In the genomic region with DNA sequence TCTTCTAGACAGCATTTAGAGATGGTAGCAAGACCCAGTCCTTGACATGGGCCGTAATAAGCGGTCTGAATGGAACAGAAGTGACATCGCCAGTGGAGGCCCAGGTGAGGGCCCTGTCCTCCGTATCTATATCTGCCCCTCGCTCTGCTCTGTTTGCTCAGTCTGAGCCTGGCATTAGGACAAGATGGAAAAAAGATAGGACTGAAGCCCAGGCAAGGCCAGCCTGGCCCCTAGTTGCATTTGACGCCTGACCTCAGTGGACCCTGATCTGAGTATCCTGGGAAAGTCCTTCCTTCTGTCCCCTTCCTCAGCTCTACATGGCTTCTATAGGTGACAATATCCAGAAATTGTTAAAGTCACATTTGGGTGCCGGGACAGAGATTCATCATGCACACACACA, we compare ENCODE assay signal across 17 mouse cellular contexts.
DNase-seq lines count a peak whose midpoint lies in the region; ATAC-seq and TF ChIP-seq lines count a peak whose summit lies in the region.
"Had no signal": no experiment of that assay in that cellular context is flagged by ENCODE, and none has a peak within 500 bp of the region (broad histone marks: within the 10 kb centered on the region; RNA-seq: fewer than 3 reads in every experiment).

No protein-coding gene starts in this region.

- peaks cover 30% of the 10 kb centered on the region for H3K4me1 ChIP-seq in intestine, postnatal 0 days (replicated peaks; ENCODE audit: control insufficient read depth, insufficient read depth, low read length)
- H3K4me1 ChIP-seq in intestine, embryonic 15.5 days (replicated peaks): peaks cover 87% of the 10 kb centered on the region
- peaks cover 53% of the 10 kb centered on the region for H3K4me1 ChIP-seq in forebrain, embryonic 11.5 days (replicated peaks; ENCODE audit: control insufficient read depth, insufficient read depth, low read length)
- H3K4me1 ChIP-seq in forebrain, embryonic 15.5 days: peaks cover 91% of the 10 kb centered on the region
- peaks cover 43% of the 10 kb centered on the region for H3K4me1 ChIP-seq in hindbrain, postnatal 0 days (ENCODE audit: insufficient read depth, low read length)
- peaks cover 80% of the 10 kb centered on the region for H3K4me1 ChIP-seq in thymus, adult 2 months (replicated peaks; ENCODE audit: control insufficient read depth, insufficient read depth, low read length)
- peaks cover 18% of the 10 kb centered on the region for H3K4me1 ChIP-seq in stomach, postnatal 0 days (replicated peaks; ENCODE audit: control insufficient read depth, insufficient read depth)

- ATAC-seq in intestine, postnatal 0 days: no peak
- no peak for ATAC-seq in intestine, embryonic 15.5 days
- ATAC-seq in forebrain, embryonic 11.5 days (replicated peaks; ENCODE audit: low FRiP score): no peak
- ATAC-seq in forebrain, embryonic 15.5 days (replicated peaks): no peak
- no peak for ATAC-seq in hindbrain, postnatal 0 days
- ATAC-seq in stomach, postnatal 0 days (ENCODE audit: low FRiP score, low TSS enrichment): no peak

- WGBS in intestine, postnatal 0 days: 67% methylated on average over 7 of the region's 7 CpGs
- WGBS in intestine, embryonic 15.5 days: 80% methylated on average over 7 of the region's 7 CpGs
- 95% methylated on average over 7 of the region's 7 CpGs for WGBS in forebrain, embryonic 11.5 days
- WGBS in forebrain, embryonic 15.5 days: 91% methylated on average over 7 of the region's 7 CpGs
- 94% methylated on average over 7 of the region's 7 CpGs for whole genome bisulfite sequencing in hindbrain, postnatal 0 days
- WGBS in thymus, adult 2 months: 96% methylated on average over 7 of the region's 7 CpGs
- WGBS in stomach, postnatal 0 days: 81% methylated on average over 7 of the region's 7 CpGs

- no peaks in the 10 kb centered on the region for H3K9me3 ChIP-seq in intestine, postnatal 0 days (ENCODE audit: control insufficient read depth)
- H3K9me3 ChIP-seq in intestine, embryonic 15.5 days: no peaks in the 10 kb centered on the region
- no peaks in the 10 kb centered on the region for H3K9me3 ChIP-seq in forebrain, embryonic 11.5 days (ENCODE audit: control insufficient read depth, low read length)
- no peaks in the 10 kb centered on the region for H3K9me3 ChIP-seq in forebrain, embryonic 15.5 days
- no peaks in the 10 kb centered on the region for H3K9me3 ChIP-seq in hindbrain, postnatal 0 days (ENCODE audit: low read length)
- H3K9me3 ChIP-seq in stomach, postnatal 0 days (ENCODE audit: control insufficient read depth, low read length): no peaks in the 10 kb centered on the region
- H3K9me3 ChIP-seq: embryonic facial prominence, embryonic 15.5 days had no signal

- H3K9ac ChIP-seq in intestine, postnatal 0 days (ENCODE audit: low read depth, low read length): no peak overlapping the region
- H3K9ac ChIP-seq in intestine, embryonic 15.5 days: no peak overlapping the region
- peak overlapping the region; percentile 29; the same call in 1 of the 2 replicates for H3K9ac ChIP-seq in forebrain, embryonic 11.5 days (ENCODE audit: low read length)
- no peak overlapping the region for H3K9ac ChIP-seq in forebrain, embryonic 15.5 days (replicated peaks)
- no peak overlapping the region for H3K9ac ChIP-seq in hindbrain, postnatal 0 days (replicated peaks; ENCODE audit: low read length)
- H3K9ac ChIP-seq in stomach, postnatal 0 days (ENCODE audit: low read length): no peak overlapping the region
- H3K9ac ChIP-seq: embryonic facial prominence, embryonic 15.5 days had no signal

- no peaks in the 10 kb centered on the region for H3K27me3 ChIP-seq in intestine, postnatal 0 days (replicated peaks; ENCODE audit: control insufficient read depth, insufficient read depth, low read length)
- no peaks in the 10 kb centered on the region for H3K27me3 ChIP-seq in intestine, embryonic 15.5 days (replicated peaks)
- H3K27me3 ChIP-seq in forebrain, embryonic 11.5 days (ENCODE audit: control insufficient read depth, insufficient read depth, low read length): no peaks in the 10 kb centered on the region
- H3K27me3 ChIP-seq in forebrain, embryonic 15.5 days: no peaks in the 10 kb centered on the region
- no peaks in the 10 kb centered on the region for H3K27me3 ChIP-seq in hindbrain, postnatal 0 days (ENCODE audit: insufficient read depth, low read length)
- H3K27me3 ChIP-seq in thymus, adult 2 months (ENCODE audit: control insufficient read depth, insufficient read depth, low read length): no peaks in the 10 kb centered on the region
- no peaks in the 10 kb centered on the region for H3K27me3 ChIP-seq in stomach, postnatal 0 days (ENCODE audit: control insufficient read depth, insufficient read depth, low read length)
- H3K27me3 ChIP-seq: embryonic facial prominence, embryonic 15.5 days had no signal

- no peak for TF ChIP-seq CTCF in intestine, postnatal 0 days (IDR thresholded peaks at IDR 0.05; ENCODE audit: low read depth)
- TF ChIP-seq CTCF in hindbrain, postnatal 0 days (IDR thresholded peaks at IDR 0.05; ENCODE audit: low read depth): no peak
- no peak for TF ChIP-seq CTCF in thymus, adult 2 months (IDR thresholded peaks at IDR 0.05; ENCODE audit: borderline replicate concordance, control insufficient read depth, extremely low read depth, insufficient read depth, low read length, poor library complexity)
- no peak for TF ChIP-seq CTCF in stomach, postnatal 0 days (IDR thresholded peaks at IDR 0.05; ENCODE audit: low read depth)

- no peak overlapping the region for H3K4me2 ChIP-seq in intestine, postnatal 0 days (replicated peaks; ENCODE audit: low read depth)
- H3K4me2 ChIP-seq in intestine, embryonic 15.5 days (replicated peaks): no peak overlapping the region
- H3K4me2 ChIP-seq in forebrain, embryonic 11.5 days (ENCODE audit: low read depth, low read length, severe bottlenecking): no peak overlapping the region
- H3K4me2 ChIP-seq in forebrain, embryonic 15.5 days (replicated peaks): no peak overlapping the region
- no peak overlapping the region for H3K4me2 ChIP-seq in hindbrain, postnatal 0 days (ENCODE audit: low read depth, low read length)
- H3K4me2 ChIP-seq in stomach, postnatal 0 days (replicated peaks; ENCODE audit: low read depth): no peak overlapping the region
- H3K4me2 ChIP-seq: embryonic facial prominence, embryonic 15.5 days had no signal

- no peaks in the 10 kb centered on the region; the same call in 1 of the 2 replicates for H3K36me3 ChIP-seq in intestine, postnatal 0 days (ENCODE audit: control insufficient read depth, insufficient read depth)
- no peaks in the 10 kb centered on the region; the same call in 1 of the 2 replicates for H3K36me3 ChIP-seq in intestine, embryonic 15.5 days
- no peaks in the 10 kb centered on the region for H3K36me3 ChIP-seq in forebrain, embryonic 11.5 days (ENCODE audit: control insufficient read depth, insufficient read depth, low read length)
- H3K36me3 ChIP-seq in forebrain, embryonic 15.5 days: no peaks in the 10 kb centered on the region
- H3K36me3 ChIP-seq in hindbrain, postnatal 0 days (ENCODE audit: insufficient read depth, low read length): no peaks in the 10 kb centered on the region
- no peaks in the 10 kb centered on the region for H3K36me3 ChIP-seq in thymus, adult 2 months (ENCODE audit: control insufficient read depth, insufficient read depth, low read length)
- no peaks in the 10 kb centered on the region for H3K36me3 ChIP-seq in stomach, postnatal 0 days (ENCODE audit: control insufficient read depth, insufficient read depth, low read length)
- H3K36me3 ChIP-seq: embryonic facial prominence, embryonic 15.5 days had no signal

- no peak for TF ChIP-seq POLR2A in thymus, adult 2 months (IDR thresholded peaks at IDR 0.05; ENCODE audit: control insufficient read depth, extremely low read depth, insufficient read depth, low read length, poor library complexity)

- 0 out of 2 replicates have a peak overlapping the region, but pooled peaks have one; percentile 10 for H3K27ac ChIP-seq in intestine, postnatal 0 days (ENCODE audit: low read depth, low read length)
- H3K27ac ChIP-seq in intestine, embryonic 15.5 days: no peak overlapping the region
- peak overlapping the region; percentile 79; the same call in 1 of the 2 replicates for H3K27ac ChIP-seq in forebrain, embryonic 11.5 days (ENCODE audit: low read depth, low read length)
- H3K27ac ChIP-seq in forebrain, embryonic 15.5 days (replicated peaks): peak overlapping the region; percentile 85
- peak overlapping the region; percentile 37; the same call in 1 of the 2 replicates for H3K27ac ChIP-seq in hindbrain, postnatal 0 days
- H3K27ac ChIP-seq in thymus, adult 2 months (ENCODE audit: control insufficient read depth, insufficient read depth, low read length): no peak overlapping the region
- no peak overlapping the region for H3K27ac ChIP-seq in stomach, postnatal 0 days (replicated peaks)
- H3K27ac ChIP-seq: kidney, postnatal 0 days had no signal

- no peak for DNase-seq in forebrain, embryonic 11.5 days (ENCODE audit: low spot score)
- DNase-seq in hindbrain, postnatal 0 days (ENCODE audit: low spot score): no peak
- no peak for DNase-seq in thymus, adult 2 months
- DNase-seq in stomach, postnatal 0 days (ENCODE audit: low spot score): no peak
- DNase-seq: B cell, adult 2 months; cerebellum, adult 18-20 months; cerebellum, postnatal 25 days; heart, postnatal 4 days; kidney, adult 11 months; lung, postnatal 14 days; right cerebral cortex, postnatal 25 days; thymus, adult 18-20 months had no signal

- no peak for TF ChIP-seq EP300 in stomach, postnatal 0 days (optimal IDR thresholded peaks at IDR 0.05)

- H3K4me3 ChIP-seq in intestine, postnatal 0 days (ENCODE audit: low read depth, low read length): no peak overlapping the region
- no peak overlapping the region for H3K4me3 ChIP-seq in intestine, embryonic 15.5 days (replicated peaks)
- H3K4me3 ChIP-seq in forebrain, embryonic 11.5 days (ENCODE audit: low read depth, low read length): no peak overlapping the region
- no peak overlapping the region for H3K4me3 ChIP-seq in forebrain, embryonic 15.5 days
- no peak overlapping the region for H3K4me3 ChIP-seq in hindbrain, postnatal 0 days (ENCODE audit: low read length)
- H3K4me3 ChIP-seq in thymus, adult 2 months (ENCODE audit: control insufficient read depth, insufficient read depth, low read length): no peak overlapping the region
- no peak overlapping the region for H3K4me3 ChIP-seq in stomach, postnatal 0 days (ENCODE audit: low read depth, low read length)
- H3K4me3 ChIP-seq: embryonic facial prominence, embryonic 15.5 days had no signal

Comparison
In these comparisons a context has a peak if more than half of its experiments do, and no peak if none do; other contexts are left out.
1. H3K27ac ChIP-seq: peak in intestine, postnatal 0 days (single experiment), forebrain, embryonic 11.5 days (single experiment), forebrain, embryonic 15.5 days (single experiment) and hindbrain, postnatal 0 days (single experiment); none in intestine, embryonic 15.5 days (single experiment), thymus, adult 2 months (single experiment) and stomach, postnatal 0 days (single experiment).